Mouse (Mus musculus): ENCODE results near the gene Gm49027.

- TF ChIP-seq POLR2A (IDR thresholded peaks at IDR 0.05; ENCODE audit: control insufficient read depth, low read depth, low read length) (no peak), CTCF (IDR thresholded peaks at IDR 0.05; ENCODE audit: control insufficient read depth, insufficient read depth, insufficient replicate concordance, low read depth, low read length) (no peak)
Measured at GRCm38 (mm10) chr5:123559588-123559987, 34.3 kb upstream of the Gm49027 start.
